Mouse (Mus musculus): ENCODE measurements around the gene Dio1. TPM values are rescaled to one million over a fixed set of nuclear protein-coding genes. Genes with fewer than 3 reads are reported as not detected.

The Dio1 gene
- polyA plus RNA-seq, 1 experiment from 2014 or later = not detected

DNA sequence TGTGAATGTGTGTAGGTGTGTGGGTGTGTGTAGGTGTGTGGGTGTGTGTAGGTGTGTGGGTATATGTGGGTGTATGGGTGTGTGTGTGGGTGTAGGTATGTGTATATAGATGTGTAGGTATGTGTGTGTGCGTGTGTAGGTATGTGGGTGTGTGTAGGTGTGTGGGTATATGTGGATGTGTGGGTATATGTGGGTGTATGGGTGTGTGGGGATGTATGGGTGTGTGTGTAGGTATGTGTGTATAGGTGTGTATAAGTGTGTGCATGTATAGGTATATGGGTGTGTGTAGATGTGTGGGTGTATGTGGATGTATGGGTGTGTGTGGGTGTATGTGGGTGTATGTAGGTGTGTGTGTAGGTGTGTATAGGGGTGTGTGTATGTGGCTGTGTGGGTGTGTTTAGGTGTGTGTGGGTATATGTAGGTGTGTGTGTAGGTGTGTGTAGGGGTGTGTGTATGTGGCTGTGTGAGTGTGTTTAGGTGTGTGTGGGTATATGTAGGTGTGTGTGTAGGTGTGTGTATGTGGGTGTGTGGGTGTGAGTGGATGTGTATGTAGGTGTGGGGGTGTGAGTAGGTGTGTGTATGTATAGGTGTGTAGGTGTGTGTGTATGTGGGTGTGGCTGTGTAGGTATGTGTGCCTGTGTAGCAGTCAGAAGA, 5.9 kb downstream of the Dio1 start:
- no peak overlapping the region for H3K4me2 ChIP-seq
- H3K27me3 ChIP-seq = no peaks in the 10 kb centered on the region; the same call in 1 of the 2 replicates
- WGBS = 83% methylated on average over 1 of the region's 1 CpGs
- peaks cover 4% of the 10 kb centered on the region; the same call in 1 of the 2 replicates for H3K4me1 ChIP-seq (replicated peaks)
- no peak overlapping the region for H3K4me3 ChIP-seq
- no peaks in the 10 kb centered on the region for H3K36me3 ChIP-seq
- H3K9ac ChIP-seq = no peak overlapping the region
- ATAC-seq (replicated peaks; ENCODE audit: insufficient number of reproducible peaks, insufficient read depth, low FRiP score, low read depth) = no peak
- no peaks in the 10 kb centered on the region for H3K9me3 ChIP-seq (replicated peaks)
- no peak overlapping the region for H3K27ac ChIP-seq

DNA sequence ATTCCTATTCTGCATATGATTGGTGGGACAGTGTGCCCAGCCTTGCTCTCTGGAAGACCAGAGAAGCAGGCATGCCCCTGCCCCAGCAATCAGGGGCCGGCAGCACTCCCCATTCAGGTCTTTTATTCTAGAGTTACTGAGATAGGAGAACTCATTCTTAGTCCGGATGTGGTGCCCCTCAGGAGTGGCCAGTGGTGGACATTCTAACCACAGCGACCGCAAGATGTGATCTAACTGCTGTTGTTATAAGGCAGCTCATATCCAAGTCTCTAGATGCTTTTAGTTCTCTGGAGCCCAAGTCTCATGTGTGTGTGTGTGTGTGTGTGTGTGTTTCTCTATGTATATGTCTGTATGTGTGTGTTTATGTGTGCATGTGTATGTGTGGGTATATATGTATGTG, 6.6 kb downstream of the Dio1 start:
- Histone ChIP-seq H3K4me1 (replicated peaks) (peaks cover 2% of the 10 kb centered on the region; the same call in 1 of the 2 replicates), H3K27me3 (no peaks in the 10 kb centered on the region; the same call in 1 of the 2 replicates), H3K4me2 (no peak overlapping the region), H3K4me3 (no peak overlapping the region), H3K9ac (no peak overlapping the region), H3K36me3 (no peaks in the 10 kb centered on the region), H3K9me3 (replicated peaks) (no peaks in the 10 kb centered on the region), H3K27ac (no peak overlapping the region)
- no peak for ATAC-seq (replicated peaks; ENCODE audit: insufficient number of reproducible peaks, insufficient read depth, low FRiP score, low read depth)
- WGBS = 76% methylated on average over 4 of the region's 4 CpGs

DNA sequence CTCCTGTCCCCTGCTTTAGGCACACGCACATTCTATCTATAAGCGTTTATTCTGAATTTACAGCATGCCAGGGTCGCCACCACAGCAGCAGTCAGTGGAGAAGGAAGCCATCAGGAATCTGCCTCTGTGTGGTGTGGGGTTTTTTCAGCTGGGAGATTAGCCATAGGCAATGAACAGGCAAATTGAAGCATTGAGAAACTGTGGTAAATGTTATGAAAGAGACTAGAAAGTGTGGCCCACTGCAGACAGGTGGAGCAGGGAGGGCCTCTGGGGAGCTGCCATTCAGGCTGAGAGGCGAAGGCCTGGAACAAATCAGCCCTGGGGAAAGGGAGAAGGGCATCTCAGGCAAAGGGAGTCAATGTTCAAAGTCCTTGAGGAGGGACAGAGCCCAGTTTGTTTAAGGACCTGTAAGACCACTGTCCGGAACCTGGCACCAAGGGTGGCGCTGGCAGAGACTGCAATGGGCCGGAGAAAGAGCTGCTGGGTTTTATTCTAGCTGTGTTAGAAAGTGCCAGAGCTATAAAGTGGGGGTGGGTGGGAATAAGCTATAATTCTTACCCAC, 7.1 kb downstream of the Dio1 start:
- Histone ChIP-seq H3K4me1 (replicated peaks) (no peaks in the 10 kb centered on the region), H3K4me3 (no peak overlapping the region), H3K9me3 (replicated peaks) (no peaks in the 10 kb centered on the region), H3K27ac (no peak overlapping the region), H3K4me2 (no peak overlapping the region), H3K27me3 (no peaks in the 10 kb centered on the region; the same call in 1 of the 2 replicates), H3K36me3 (no peaks in the 10 kb centered on the region), H3K9ac (no peak overlapping the region)
- no peak for ATAC-seq (replicated peaks; ENCODE audit: insufficient number of reproducible peaks, insufficient read depth, low FRiP score, low read depth)
- 83% methylated on average over 7 of the region's 7 CpGs for whole genome bisulfite sequencing

DNA sequence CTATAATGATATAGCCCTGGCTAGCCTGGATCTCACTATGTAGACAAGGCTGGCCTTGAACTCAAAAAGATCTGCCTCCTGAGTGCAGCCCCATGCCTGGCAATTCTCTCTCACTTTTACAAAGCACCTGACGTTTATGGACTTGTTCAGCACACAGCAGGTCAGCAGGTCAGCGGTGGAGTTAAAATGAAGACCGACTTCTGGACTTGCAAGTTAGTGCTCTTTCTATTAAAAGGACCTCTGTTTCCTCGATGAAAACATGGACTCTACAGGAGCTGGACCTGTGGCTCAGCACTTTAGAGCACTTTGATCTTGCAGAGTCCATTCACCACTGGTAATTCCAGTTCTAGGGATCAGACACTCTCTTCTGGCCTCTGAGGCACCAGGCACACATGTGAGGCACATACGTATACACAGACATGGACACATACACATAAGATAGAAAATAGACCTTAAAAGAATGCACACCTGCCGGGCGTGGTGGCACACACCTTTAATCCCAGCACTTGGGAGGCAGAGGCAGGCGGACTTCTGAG, 8.8 kb downstream of the Dio1 start:
- Histone ChIP-seq H3K27ac (no peak overlapping the region), H3K4me3 (no peak overlapping the region), H3K9me3 (replicated peaks) (no peaks in the 10 kb centered on the region), H3K27me3 (no peaks in the 10 kb centered on the region), H3K36me3 (no peaks in the 10 kb centered on the region), H3K9ac (no peak overlapping the region), H3K4me2 (no peak overlapping the region), H3K4me1 (replicated peaks) (no peaks in the 10 kb centered on the region)
- WGBS = 73% methylated on average over 8 of the region's 8 CpGs
- no peak for ATAC-seq (replicated peaks; ENCODE audit: insufficient number of reproducible peaks, insufficient read depth, low FRiP score, low read depth)

GRCm38 (mm10) chr4:107292273-107292662, 14.7 kb downstream of the Dio1 start:
- Histone ChIP-seq H3K36me3 (no peaks in the 10 kb centered on the region), H3K9me3 (replicated peaks) (no peaks in the 10 kb centered on the region), H3K27me3 (no peaks in the 10 kb centered on the region), H3K4me1 (replicated peaks) (no peaks in the 10 kb centered on the region), H3K27ac (no peak overlapping the region), H3K9ac (no peak overlapping the region), H3K4me3 (no peak overlapping the region), H3K4me2 (no peak overlapping the region)
- ATAC-seq (replicated peaks; ENCODE audit: insufficient number of reproducible peaks, insufficient read depth, low FRiP score, low read depth) = no peak
- WGBS = 35% methylated on average over 4 of the region's 4 CpGs

DNA sequence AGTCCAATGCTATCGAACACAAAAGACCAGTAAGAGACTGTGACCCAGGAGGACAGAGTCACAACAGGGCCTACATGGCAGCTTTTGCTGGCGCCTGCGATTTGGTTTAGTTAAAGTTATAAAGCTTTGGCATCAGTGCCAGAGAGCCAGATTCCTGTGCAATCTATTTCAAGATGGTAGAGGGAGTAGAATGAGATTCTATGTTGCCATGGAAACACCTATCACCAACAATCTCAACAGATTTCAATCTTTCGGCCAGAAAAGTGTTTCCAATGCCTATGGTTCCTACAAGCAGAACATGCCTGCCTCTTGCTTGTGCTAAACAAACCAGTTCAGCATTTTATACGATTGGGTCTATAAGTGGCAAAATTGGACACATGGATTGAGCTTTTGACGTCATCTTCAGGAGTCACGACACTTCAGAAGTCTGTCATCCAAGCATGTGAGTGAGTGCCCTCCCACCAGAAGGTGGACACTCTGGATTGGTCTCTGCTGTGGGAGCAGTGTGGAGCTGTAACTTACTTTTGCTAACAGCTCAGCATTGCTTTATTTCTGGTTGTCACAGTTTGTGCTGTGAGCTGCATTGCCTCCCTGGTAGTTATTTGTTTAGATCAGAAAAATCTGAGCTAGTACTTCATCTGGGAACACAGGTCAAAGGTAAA, 15.2 kb downstream of the Dio1 start:
- H3K4me3 ChIP-seq = no peak overlapping the region
- H3K4me1 ChIP-seq (replicated peaks) = no peaks in the 10 kb centered on the region
- H3K36me3 ChIP-seq = no peaks in the 10 kb centered on the region
- 82% methylated on average over 7 of the region's 7 CpGs for WGBS
- no peaks in the 10 kb centered on the region for H3K27me3 ChIP-seq
- H3K27ac ChIP-seq = no peak overlapping the region
- no peak for ATAC-seq (replicated peaks; ENCODE audit: insufficient number of reproducible peaks, insufficient read depth, low FRiP score, low read depth)
- no peak overlapping the region for H3K4me2 ChIP-seq
- no peaks in the 10 kb centered on the region for H3K9me3 ChIP-seq (replicated peaks)
- no peak overlapping the region for H3K9ac ChIP-seq

GRCm38 (mm10) chr4:107287517-107287916, 19.5 kb downstream of the Dio1 start:
- WGBS = 86% methylated on average over 2 of the region's 2 CpGs
- Histone ChIP-seq H3K4me1 (replicated peaks) (no peaks in the 10 kb centered on the region), H3K27me3 (no peaks in the 10 kb centered on the region), H3K36me3 (no peaks in the 10 kb centered on the region), H3K4me3 (no peak overlapping the region), H3K9me3 (replicated peaks) (no peaks in the 10 kb centered on the region), H3K9ac (no peak overlapping the region), H3K27ac (no peak overlapping the region), H3K4me2 (no peak overlapping the region)
- ATAC-seq (replicated peaks; ENCODE audit: insufficient number of reproducible peaks, insufficient read depth, low FRiP score, low read depth) = no peak

DNA sequence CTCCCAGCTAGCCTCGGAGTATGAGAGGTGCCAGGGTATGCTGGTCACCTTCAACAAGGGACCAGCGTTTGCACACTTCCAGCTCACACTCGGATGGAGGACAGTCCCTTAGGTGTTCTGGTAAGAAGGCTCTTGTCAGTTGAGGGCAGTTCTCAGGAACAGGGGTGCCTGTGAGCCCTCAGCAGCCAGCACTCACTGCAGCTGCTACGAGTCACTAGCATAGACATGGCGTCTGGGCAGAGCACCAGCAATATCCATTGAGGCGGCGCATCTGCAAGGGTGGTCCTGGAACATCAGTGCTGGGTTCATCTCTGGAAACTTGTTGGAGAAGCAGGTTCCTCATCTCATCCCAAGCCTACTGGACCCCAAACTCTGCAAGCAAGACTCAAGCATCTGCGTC, 20.6 kb downstream of the Dio1 start:
- Histone ChIP-seq H3K9me3 (replicated peaks) (no peaks in the 10 kb centered on the region), H3K9ac (no peak overlapping the region), H3K36me3 (no peaks in the 10 kb centered on the region), H3K4me1 (replicated peaks) (no peaks in the 10 kb centered on the region), H3K27me3 (no peaks in the 10 kb centered on the region), H3K4me3 (no peak overlapping the region), H3K27ac (no peak overlapping the region), H3K4me2 (no peak overlapping the region)
- ATAC-seq (replicated peaks; ENCODE audit: insufficient number of reproducible peaks, insufficient read depth, low FRiP score, low read depth) = no peak
- 88% methylated on average over 8 of the region's 8 CpGs for WGBS

DNA sequence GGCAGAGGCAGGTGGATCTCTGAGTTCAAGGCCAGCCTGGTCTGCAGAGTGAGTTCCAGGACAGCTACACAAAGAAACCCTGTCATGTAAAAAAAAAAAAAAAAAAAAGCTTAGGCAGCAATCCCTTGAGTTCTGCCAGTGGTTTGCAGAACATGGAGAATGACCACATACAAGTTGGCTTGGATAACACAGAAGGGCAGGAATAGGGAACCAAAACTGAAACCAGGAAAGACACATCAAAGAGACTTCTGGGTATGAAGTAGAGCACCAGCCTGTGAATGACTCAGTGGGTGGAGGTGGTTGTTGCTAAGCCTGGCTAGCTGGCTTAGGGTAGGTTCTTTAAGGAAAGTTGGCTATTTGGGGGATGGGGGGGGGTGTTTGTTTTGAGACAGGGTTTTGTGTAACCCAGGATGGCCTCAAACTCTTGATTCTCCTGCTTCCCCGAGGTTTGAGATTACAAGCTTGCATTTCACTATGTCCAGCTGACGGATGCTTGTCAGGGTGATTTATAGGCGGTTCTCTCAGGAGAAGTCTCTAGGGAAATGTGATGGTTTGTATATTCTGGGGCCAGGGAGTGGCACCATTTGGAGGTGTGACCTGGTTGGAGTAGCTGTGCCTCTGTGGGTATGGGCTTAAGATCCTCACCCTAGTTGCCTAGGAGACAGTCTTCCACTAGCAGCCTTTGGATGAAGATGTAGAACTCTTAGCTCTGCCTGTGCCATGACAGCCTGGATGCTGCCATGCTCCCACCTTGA, 21.3 kb downstream of the Dio1 start:
- WGBS = 68% methylated on average over 3 of the region's 3 CpGs
- Histone ChIP-seq H3K27ac (no peak overlapping the region), H3K4me2 (no peak overlapping the region), H3K9me3 (replicated peaks) (no peaks in the 10 kb centered on the region), H3K4me1 (replicated peaks) (no peaks in the 10 kb centered on the region), H3K4me3 (no peak overlapping the region), H3K36me3 (no peaks in the 10 kb centered on the region), H3K27me3 (no peaks in the 10 kb centered on the region), H3K9ac (no peak overlapping the region)
- no peak for ATAC-seq (replicated peaks; ENCODE audit: insufficient number of reproducible peaks, insufficient read depth, low FRiP score, low read depth)

GRCm38 (mm10) chr4:107280843-107281475, 26.0 kb downstream of the Dio1 start:
- no peaks in the 10 kb centered on the region for H3K9me3 ChIP-seq (replicated peaks)
- H3K4me1 ChIP-seq (replicated peaks) = no peaks in the 10 kb centered on the region
- no peak overlapping the region for H3K27ac ChIP-seq
- H3K36me3 ChIP-seq = 0 out of 2 replicates have a peak, but pooled peaks cover 5% of the 10 kb centered on the region
- no peak overlapping the region for H3K4me3 ChIP-seq
- no peak overlapping the region for H3K9ac ChIP-seq
- no peak overlapping the region for H3K4me2 ChIP-seq
- ATAC-seq (replicated peaks; ENCODE audit: insufficient number of reproducible peaks, insufficient read depth, low FRiP score, low read depth) = no peak
- no peaks in the 10 kb centered on the region for H3K27me3 ChIP-seq
- WGBS = 70% methylated on average over 7 of the region's 7 CpGs

All from heart, embryonic 15.5 days (tissue).